Mouse (Mus musculus): ENCODE measurements at regions not wholly inside any gene's neighbourhood (a gene's known extent, or its start where the extent isn't known, plus 50 kb on each side); places are given as distances from the start of the nearest gene placed in this dataset.

- DNase-seq (ENCODE audit: low read depth) = no peak
Measured at GRCm38 (mm10) chr10:38516636-38517035, 304.9 kb downstream of the Rfpl4b start.
